Mouse (Mus musculus): ENCODE results near the gene Clpsl2. TPM values are rescaled to one million over a fixed set of nuclear protein-coding genes. Genes with fewer than 3 reads are reported as not detected.

Gene Clpsl2
- polyA plus RNA-seq, 1 experiment from 2014 or later, result not detected

DNA sequence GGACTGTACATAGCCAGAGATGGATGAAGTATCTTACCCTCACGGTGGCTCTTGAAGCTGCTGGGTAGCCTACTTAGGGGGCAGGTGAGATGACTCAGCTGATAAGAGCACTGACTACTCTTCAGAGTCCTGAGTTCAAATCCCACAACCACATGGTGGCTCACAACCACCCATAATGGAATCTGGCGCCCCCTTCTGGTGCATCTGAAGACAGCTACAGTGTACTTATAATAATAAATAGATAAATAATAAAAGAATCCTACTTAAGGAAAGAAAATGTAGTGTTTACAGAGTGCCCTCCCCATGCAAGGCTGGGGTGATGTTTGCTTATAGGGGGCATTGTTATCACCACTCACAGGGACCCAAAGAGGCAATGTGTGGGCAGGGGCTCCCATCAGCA, 31.8 kb downstream of the Clpsl2 start:
- Histone ChIP-seq H3K4me3 (ENCODE audit: low read depth, low read length) (no peak overlapping the region), H3K36me3 (ENCODE audit: control insufficient read depth, insufficient read depth, low read length) (no peaks in the 10 kb centered on the region), H3K27ac (ENCODE audit: low read depth, low read length) (no peak overlapping the region), H3K9ac (ENCODE audit: low read depth, low read length) (no peak overlapping the region), H3K4me2 (no peak overlapping the region), H3K9me3 (replicated peaks; ENCODE audit: control insufficient read depth, low read length) (no peaks in the 10 kb centered on the region), H3K27me3 (ENCODE audit: control insufficient read depth, insufficient read depth, low read length) (no peaks in the 10 kb centered on the region), H3K4me1 (ENCODE audit: control insufficient read depth, insufficient read depth, low read length) (no peaks in the 10 kb centered on the region)
- 50% methylated on average over 2 of the region's 2 CpGs for WGBS (ENCODE audit: insufficient replicate concordance)
- ATAC-seq (replicated peaks; ENCODE audit: insufficient number of reproducible peaks, low FRiP score, low TSS enrichment), result no peak

DNA sequence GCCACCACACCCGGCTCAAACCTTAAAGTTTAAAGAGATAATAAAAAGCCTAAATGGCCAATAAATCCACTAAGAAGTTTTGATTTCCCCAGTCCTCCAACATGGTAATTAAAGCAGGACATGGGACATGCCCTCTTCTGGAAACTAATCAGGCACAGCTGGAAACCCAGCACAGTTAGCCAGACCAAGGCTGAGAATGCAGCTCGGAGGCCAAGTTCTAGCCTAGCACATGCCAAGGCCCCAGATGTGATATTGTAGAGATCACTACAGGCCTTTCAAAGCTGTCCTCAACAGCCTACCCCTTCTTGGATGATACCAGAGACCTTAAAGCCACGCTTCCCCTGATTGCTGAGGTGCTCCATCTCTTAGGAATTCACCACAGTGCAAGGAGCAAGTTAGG, 37.3 kb downstream of the Clpsl2 start:
- no peaks in the 10 kb centered on the region for H3K4me1 ChIP-seq (ENCODE audit: control insufficient read depth, insufficient read depth, low read length)
- H3K9me3 ChIP-seq (replicated peaks; ENCODE audit: control insufficient read depth, low read length), result no peaks in the 10 kb centered on the region
- H3K36me3 ChIP-seq (ENCODE audit: control insufficient read depth, insufficient read depth, low read length), result peaks cover 10% of the 10 kb centered on the region; the same call in 1 of the 2 replicates
- H3K27me3 ChIP-seq (ENCODE audit: control insufficient read depth, insufficient read depth, low read length), result no peaks in the 10 kb centered on the region
- no peak for ATAC-seq (replicated peaks; ENCODE audit: insufficient number of reproducible peaks, low FRiP score, low TSS enrichment)
- H3K9ac ChIP-seq (ENCODE audit: low read depth, low read length), result no peak overlapping the region
- no peak overlapping the region for H3K4me3 ChIP-seq (ENCODE audit: low read depth, low read length)
- 81% methylated on average over 3 of the region's 3 CpGs for WGBS (ENCODE audit: insufficient replicate concordance)
- no peak overlapping the region for H3K27ac ChIP-seq (ENCODE audit: low read depth, low read length)
- no peak overlapping the region for H3K4me2 ChIP-seq

DNA sequence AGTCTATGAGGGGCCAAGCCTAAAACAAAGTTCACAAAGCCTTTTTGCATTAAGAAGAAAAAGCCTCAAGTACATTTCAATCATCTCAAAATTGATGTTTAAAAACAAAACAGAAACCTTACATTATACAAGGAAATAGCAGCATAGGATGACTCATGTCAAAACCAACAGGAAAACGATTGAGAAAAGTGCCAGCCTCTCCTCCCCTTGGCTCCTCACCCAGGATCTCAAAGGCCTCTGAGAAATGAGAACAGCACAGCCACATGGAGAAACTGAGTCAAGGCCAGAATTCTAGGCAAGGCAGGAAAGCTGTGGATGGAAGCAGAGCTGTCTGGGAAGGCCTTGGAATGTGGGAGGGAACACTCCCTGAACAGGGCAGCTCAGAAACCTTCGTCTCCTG, 39.4 kb downstream of the Clpsl2 start:
- Histone ChIP-seq H3K27me3 (ENCODE audit: control insufficient read depth, insufficient read depth, low read length) (no peaks in the 10 kb centered on the region), H3K4me3 (ENCODE audit: low read depth, low read length) (no peak overlapping the region), H3K36me3 (ENCODE audit: control insufficient read depth, insufficient read depth, low read length) (peaks cover 19% of the 10 kb centered on the region), H3K9me3 (replicated peaks; ENCODE audit: control insufficient read depth, low read length) (no peaks in the 10 kb centered on the region), H3K4me2 (no peak overlapping the region), H3K4me1 (ENCODE audit: control insufficient read depth, insufficient read depth, low read length) (no peaks in the 10 kb centered on the region), H3K9ac (ENCODE audit: low read depth, low read length) (no peak overlapping the region), H3K27ac (ENCODE audit: low read depth, low read length) (no peak overlapping the region)
- ATAC-seq (replicated peaks; ENCODE audit: insufficient number of reproducible peaks, low FRiP score, low TSS enrichment), result no peak
- WGBS (ENCODE audit: insufficient replicate concordance), result 74% methylated on average over 2 of the region's 2 CpGs

DNA sequence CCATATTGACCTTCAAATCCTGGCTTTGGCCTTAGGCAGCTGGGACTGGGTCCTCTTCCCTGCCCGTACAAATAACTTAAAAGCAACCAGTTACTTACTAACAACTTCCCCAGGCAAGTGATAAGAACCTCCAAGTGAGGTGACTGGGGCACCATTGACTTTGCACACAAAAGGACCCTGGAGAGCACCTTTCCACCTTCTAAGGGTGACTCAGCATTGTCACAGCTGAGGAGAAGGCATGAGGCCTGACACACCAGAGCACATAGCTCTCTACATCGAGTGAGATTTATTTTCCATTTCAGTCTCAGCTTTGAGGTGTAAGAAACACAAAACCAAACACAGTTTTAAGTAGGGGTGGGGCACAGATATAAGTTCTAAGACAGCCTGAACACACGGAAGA, 41.4 kb downstream of the Clpsl2 start:
- H3K36me3 ChIP-seq (ENCODE audit: control insufficient read depth, insufficient read depth, low read length), result peaks cover 20% of the 10 kb centered on the region
- H3K4me3 ChIP-seq (ENCODE audit: low read depth, low read length), result no peak overlapping the region
- H3K9ac ChIP-seq (ENCODE audit: low read depth, low read length), result no peak overlapping the region
- ATAC-seq (replicated peaks; ENCODE audit: insufficient number of reproducible peaks, low FRiP score, low TSS enrichment), result no peak
- no peaks in the 10 kb centered on the region for H3K4me1 ChIP-seq (ENCODE audit: control insufficient read depth, insufficient read depth, low read length)
- no peak overlapping the region for H3K4me2 ChIP-seq
- WGBS (ENCODE audit: insufficient replicate concordance), result 88% methylated on average over 3 of the region's 3 CpGs
- no peaks in the 10 kb centered on the region for H3K9me3 ChIP-seq (replicated peaks; ENCODE audit: control insufficient read depth, low read length)
- H3K27ac ChIP-seq (ENCODE audit: low read depth, low read length), result no peak overlapping the region
- no peaks in the 10 kb centered on the region for H3K27me3 ChIP-seq (ENCODE audit: control insufficient read depth, insufficient read depth, low read length)

DNA sequence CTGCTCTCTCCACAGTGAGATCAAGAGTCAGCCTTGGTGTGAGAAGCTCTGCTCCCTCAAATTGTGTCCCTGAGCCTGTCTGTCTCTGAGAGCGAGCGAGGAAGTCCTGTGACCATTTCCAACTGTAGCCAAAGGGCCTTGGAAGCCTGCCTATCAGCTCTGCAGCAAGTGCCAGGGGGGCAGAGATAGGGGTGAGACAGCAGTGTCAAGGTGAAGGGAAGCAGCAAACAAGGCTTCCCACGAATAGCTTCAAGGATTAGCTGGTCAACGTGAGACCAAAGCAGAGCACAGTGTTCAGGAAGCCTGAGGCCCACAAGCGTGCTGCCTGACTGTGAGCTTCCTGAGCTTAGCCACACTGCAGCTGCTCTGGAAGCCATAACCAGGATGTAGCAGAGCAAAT, 42.3 kb downstream of the Clpsl2 start:
- H3K9me3 ChIP-seq (replicated peaks; ENCODE audit: control insufficient read depth, low read length), result no peaks in the 10 kb centered on the region
- no peak overlapping the region for H3K9ac ChIP-seq (ENCODE audit: low read depth, low read length)
- no peak overlapping the region for H3K4me3 ChIP-seq (ENCODE audit: low read depth, low read length)
- ATAC-seq (replicated peaks; ENCODE audit: insufficient number of reproducible peaks, low FRiP score, low TSS enrichment), result no peak
- H3K36me3 ChIP-seq (ENCODE audit: control insufficient read depth, insufficient read depth, low read length), result peaks cover 20% of the 10 kb centered on the region
- H3K27me3 ChIP-seq (ENCODE audit: control insufficient read depth, insufficient read depth, low read length), result no peaks in the 10 kb centered on the region
- WGBS (ENCODE audit: insufficient replicate concordance), result 63% methylated on average over 5 of the region's 5 CpGs
- H3K4me2 ChIP-seq, result no peak overlapping the region
- no peak overlapping the region for H3K27ac ChIP-seq (ENCODE audit: low read depth, low read length)
- H3K4me1 ChIP-seq (ENCODE audit: control insufficient read depth, insufficient read depth, low read length), result no peaks in the 10 kb centered on the region

DNA sequence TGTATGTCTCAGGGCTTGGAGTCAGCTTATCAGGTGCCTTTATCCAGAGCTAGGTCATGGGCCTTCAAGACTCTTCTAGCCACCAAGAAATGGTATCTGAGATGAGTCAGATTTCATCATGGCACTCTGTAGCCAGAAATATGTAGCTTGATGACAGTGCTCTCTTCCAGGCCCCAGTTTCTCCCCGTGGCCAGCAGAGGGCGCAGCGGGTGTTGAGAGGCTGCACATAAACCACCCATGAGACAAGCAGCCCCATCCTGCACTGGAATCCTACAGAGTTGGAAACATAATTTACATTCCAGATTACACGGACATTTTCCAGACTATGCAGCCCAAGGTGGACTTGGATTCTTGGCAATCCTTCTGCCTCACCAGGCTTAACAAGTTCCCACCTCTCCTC, 43.8 kb downstream of the Clpsl2 start:
- H3K4me2 ChIP-seq, result no peak overlapping the region
- H3K9me3 ChIP-seq (replicated peaks; ENCODE audit: control insufficient read depth, low read length), result no peaks in the 10 kb centered on the region
- ATAC-seq (replicated peaks; ENCODE audit: insufficient number of reproducible peaks, low FRiP score, low TSS enrichment), result no peak
- no peak overlapping the region for H3K27ac ChIP-seq (ENCODE audit: low read depth, low read length)
- H3K4me1 ChIP-seq (ENCODE audit: control insufficient read depth, insufficient read depth, low read length), result no peaks in the 10 kb centered on the region
- no peak overlapping the region for H3K4me3 ChIP-seq (ENCODE audit: low read depth, low read length)
- no peaks in the 10 kb centered on the region for H3K27me3 ChIP-seq (ENCODE audit: control insufficient read depth, insufficient read depth, low read length)
- no peak overlapping the region for H3K9ac ChIP-seq (ENCODE audit: low read depth, low read length)
- H3K36me3 ChIP-seq (ENCODE audit: control insufficient read depth, insufficient read depth, low read length), result peaks cover 20% of the 10 kb centered on the region
- 23% methylated on average over 4 of the region's 4 CpGs for WGBS (ENCODE audit: insufficient replicate concordance)

DNA sequence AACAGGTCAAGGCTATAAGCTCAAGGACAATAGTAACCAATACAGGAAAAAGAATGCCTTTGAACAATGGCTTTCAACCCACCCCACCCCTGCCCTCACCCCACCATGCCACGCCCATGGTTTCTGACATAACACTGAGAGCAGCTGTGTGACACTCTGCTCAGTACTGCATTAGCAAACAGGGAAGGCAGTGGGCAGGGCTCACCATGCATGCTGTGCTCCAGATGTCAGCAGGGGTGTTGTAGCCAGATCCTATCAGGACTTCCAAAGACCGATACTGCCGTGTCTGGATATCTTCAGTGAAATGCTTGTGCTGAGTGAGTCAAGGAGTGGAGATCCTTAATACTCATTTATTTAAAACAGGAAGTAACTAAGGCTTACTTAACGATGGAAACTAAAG, 44.8 kb downstream of the Clpsl2 start:
- H3K9me3 ChIP-seq (replicated peaks; ENCODE audit: control insufficient read depth, low read length), result no peaks in the 10 kb centered on the region
- H3K27ac ChIP-seq (ENCODE audit: low read depth, low read length), result no peak overlapping the region
- no peak overlapping the region for H3K4me2 ChIP-seq
- 47% methylated on average over 4 of the region's 4 CpGs for WGBS (ENCODE audit: insufficient replicate concordance)
- H3K27me3 ChIP-seq (ENCODE audit: control insufficient read depth, insufficient read depth, low read length), result no peaks in the 10 kb centered on the region
- no peak overlapping the region for H3K9ac ChIP-seq (ENCODE audit: low read depth, low read length)
- H3K36me3 ChIP-seq (ENCODE audit: control insufficient read depth, insufficient read depth, low read length), result peaks cover 21% of the 10 kb centered on the region
- no peaks in the 10 kb centered on the region for H3K4me1 ChIP-seq (ENCODE audit: control insufficient read depth, insufficient read depth, low read length)
- no peak for ATAC-seq (replicated peaks; ENCODE audit: insufficient number of reproducible peaks, low FRiP score, low TSS enrichment)
- no peak overlapping the region for H3K4me3 ChIP-seq (ENCODE audit: low read depth, low read length)

DNA sequence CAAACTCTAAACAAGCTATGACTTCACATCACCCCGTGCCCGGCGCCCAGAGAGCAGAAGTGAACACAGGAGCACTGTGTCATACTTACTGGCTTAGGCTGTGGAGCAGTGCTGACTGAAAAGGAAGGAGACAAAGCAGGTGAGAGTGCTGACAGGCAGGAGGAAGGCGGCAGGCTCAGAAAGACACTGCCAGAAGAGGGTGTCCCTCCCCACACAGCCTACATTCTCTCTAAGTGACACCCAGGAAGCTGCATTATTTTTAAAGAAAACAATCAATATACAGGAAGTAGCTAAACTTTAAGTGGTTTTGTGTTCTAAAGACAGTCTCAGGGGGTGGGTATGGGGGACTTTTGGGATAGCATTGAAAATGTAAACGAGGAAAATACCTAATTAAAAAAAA, 51.6 kb downstream of the Clpsl2 start:
- Histone ChIP-seq H3K9me3 (replicated peaks; ENCODE audit: control insufficient read depth, low read length) (no peaks in the 10 kb centered on the region), H3K27me3 (ENCODE audit: control insufficient read depth, insufficient read depth, low read length) (no peaks in the 10 kb centered on the region), H3K27ac (ENCODE audit: low read depth, low read length) (no peak overlapping the region), H3K4me1 (ENCODE audit: control insufficient read depth, insufficient read depth, low read length) (no peaks in the 10 kb centered on the region), H3K9ac (ENCODE audit: low read depth, low read length) (no peak overlapping the region), H3K4me2 (no peak overlapping the region), H3K4me3 (ENCODE audit: low read depth, low read length) (no peak overlapping the region), H3K36me3 (ENCODE audit: control insufficient read depth, insufficient read depth, low read length) (peaks cover 52% of the 10 kb centered on the region)
- no peak for ATAC-seq (replicated peaks; ENCODE audit: insufficient number of reproducible peaks, low FRiP score, low TSS enrichment)
- WGBS (ENCODE audit: insufficient replicate concordance), result 80% methylated on average over 5 of the region's 5 CpGs

DNA sequence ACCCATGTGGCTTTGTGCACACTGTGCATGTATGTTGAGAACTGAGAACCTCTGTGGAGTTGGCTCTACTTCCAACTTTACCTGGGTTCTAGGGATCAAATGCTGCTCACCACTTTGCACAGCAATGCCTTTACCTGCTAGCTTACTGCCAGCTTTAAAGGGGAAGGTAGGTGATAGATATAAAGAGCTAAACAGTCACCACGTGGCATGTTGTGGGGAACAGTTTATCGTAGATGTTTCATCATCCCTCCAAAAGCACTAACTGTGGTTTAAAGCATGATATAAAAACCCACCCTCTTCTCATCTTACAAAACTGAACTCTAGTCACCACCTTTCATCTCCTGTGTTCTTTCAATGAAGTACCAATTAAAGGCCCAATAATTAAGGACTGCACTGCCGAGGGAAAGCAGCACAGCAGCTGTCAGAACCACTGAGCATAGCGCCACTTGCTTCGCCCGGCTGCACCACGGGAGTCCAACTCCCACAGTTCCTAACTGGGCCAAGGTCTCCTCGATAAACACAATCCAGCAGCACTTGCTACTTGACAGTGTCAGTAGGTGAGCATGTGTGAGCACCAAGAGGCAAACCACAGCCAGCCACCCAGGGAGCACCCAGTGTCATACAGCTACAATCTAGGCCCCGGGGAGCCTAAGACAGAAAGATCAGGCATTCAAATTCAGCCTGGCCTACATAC, 52.5 kb downstream of the Clpsl2 start:
- WGBS (ENCODE audit: insufficient replicate concordance), result 91% methylated on average over 9 of the region's 9 CpGs
- Histone ChIP-seq H3K4me1 (ENCODE audit: control insufficient read depth, insufficient read depth, low read length) (no peaks in the 10 kb centered on the region), H3K9ac (ENCODE audit: low read depth, low read length) (no peak overlapping the region), H3K27ac (ENCODE audit: low read depth, low read length) (no peak overlapping the region), H3K27me3 (ENCODE audit: control insufficient read depth, insufficient read depth, low read length) (no peaks in the 10 kb centered on the region), H3K4me2 (no peak overlapping the region), H3K36me3 (ENCODE audit: control insufficient read depth, insufficient read depth, low read length) (peaks cover 51% of the 10 kb centered on the region), H3K4me3 (ENCODE audit: low read depth, low read length) (no peak overlapping the region), H3K9me3 (replicated peaks; ENCODE audit: control insufficient read depth, low read length) (no peaks in the 10 kb centered on the region)
- no peak for ATAC-seq (replicated peaks; ENCODE audit: insufficient number of reproducible peaks, low FRiP score, low TSS enrichment)

All from heart, embryonic 11.5 days (tissue).